Mouse (Mus musculus) liver, embryonic 11.5 days (tissue): ENCODE measurements around the gene Tagap1. TPM values are rescaled to one million over a fixed set of nuclear protein-coding genes. Genes with fewer than 3 reads are reported as not detected.
"Not testable (repeated sequence)": the region's sequence is repeated elsewhere in the genome, so short reads cannot be mapped to it uniquely, and the experiment has no call there.

ENCODE experiments used
- ATAC-seq: fragments of 200-750 bp; cut with Nextera tagmentation; replicated peaks from 2 replicates; pipeline ENCODE4 v1.8.0; 2017; ENCODE audit warnings: moderate number of reproducible peaks, mild to moderate bottlenecking, moderate TSS enrichment, moderate library complexity; ENCODE audit not compliant: low FRiP score
- DNase-seq: peaks from one replicate; pipeline ENCODE4 v3.0.0-alpha.2; 2017; ENCODE audit warnings: low spot score
- H3K27ac ChIP-seq: fragments of 300-500 bp; sonication (generic); 2 replicates; pipeline ENCODE4 v1.5.1; 2014; ENCODE audit warnings: mild to moderate bottlenecking, low read depth, low read length, control low read depth
- H3K27me3 ChIP-seq: fragments of 300-500 bp; sonication (generic); replicated peaks from 2 replicates; pipeline ENCODE4 v1.6.1; 2014; ENCODE audit warnings: low read length, mixed read lengths; ENCODE audit not compliant: control insufficient read depth, insufficient read depth
- H3K36me3 ChIP-seq: fragments of 300-500 bp; sonication (generic); 2 replicates; pipeline ENCODE4 v1.6.1; 2014; ENCODE audit warnings: mild to moderate bottlenecking, low read length, moderate library complexity, mixed read lengths; ENCODE audit not compliant: control insufficient read depth, insufficient read depth
- H3K4me1 ChIP-seq: fragments of 300-500 bp; sonication (generic); replicated peaks from 2 replicates; pipeline ENCODE4 v1.6.1; 2014; ENCODE audit warnings: low read length, mixed read lengths; ENCODE audit not compliant: control insufficient read depth, insufficient read depth
- H3K4me2 ChIP-seq: fragments of 300-500 bp; sonication (generic); 2 replicates; pipeline ENCODE4 v1.6.1; 2014; ENCODE audit warnings: mild to moderate bottlenecking, control low read depth, moderate library complexity
- H3K4me3 ChIP-seq: fragments of 300-500 bp; sonication (generic); 2 replicates; pipeline ENCODE4 v1.5.1; 2014; ENCODE audit warnings: low read depth, low read length, control low read depth
- H3K9ac ChIP-seq: fragments of 300-500 bp; sonication (generic); 2 replicates; pipeline ENCODE4 v1.6.1; 2014; ENCODE audit warnings: low read depth, low read length, control low read depth
- H3K9me3 ChIP-seq: fragments of 300-500 bp; sonication (generic); 2 replicates; pipeline ENCODE4 v1.6.1; 2016; ENCODE audit warnings: low read length, inconsistent platforms, mixed read lengths; ENCODE audit not compliant: control insufficient read depth
- WGBS: fragments of 180-500 bp; shearing (Covaris S2); extraction: QIAGEN DNeasy Blood & Tissue Kit; methylation state at CpG from one replicate; pipeline ENCODE4 v1.1.7; 2014; 5-methylcytosine and 5-hydroxymethylcytosine counted together
- polyA plus RNA-seq: library from polyadenylated mRNA; unstranded; fragments of >200 nt; fragmentation: Nextera tagmentation; extraction: Ambion mirVana; gene quantifications from 2 replicates; pipeline ENCODE4 v1.2.1, GENCODE M21; 2014

Tagap1 gene
- polyA plus RNA-seq, 1 experiment from 2014 or later: 36.4 TPM

- ATAC-seq: not testable (repeated sequence)
- no CpG with 5 or more reads among the region's 6 CpGs for WGBS
Observed at GRCm38 (mm10) chr17:6995504-6995903, 34.5 kb upstream of the Tagap1 start.

GRCm38 (mm10) chr17:6986118-6986517, 25.2 kb upstream of the Tagap1 start:
- not testable (repeated sequence) for H3K36me3 ChIP-seq, H3K27ac ChIP-seq, ATAC-seq, H3K27me3 ChIP-seq, H3K4me1 ChIP-seq, H3K4me3 ChIP-seq, H3K9ac ChIP-seq, H3K4me2 ChIP-seq, H3K9me3 ChIP-seq, DNase-seq
- WGBS: 86% methylated on average over 1 of the region's 1 CpGs

More at GRCm38 (mm10) chr17:6995504-6995903, 34.5 kb upstream of the Tagap1 start:
- not testable (repeated sequence) for DNase-seq, H3K4me2 ChIP-seq, H3K27ac ChIP-seq, H3K27me3 ChIP-seq, H3K9me3 ChIP-seq, H3K4me3 ChIP-seq, H3K9ac ChIP-seq, H3K4me1 ChIP-seq, H3K36me3 ChIP-seq

GRCm38 (mm10) chr17:6980144-6980543, 19.2 kb upstream of the Tagap1 start:
- 90% methylated on average over 5 of the region's 8 CpGs for WGBS
- not testable (repeated sequence) for H3K36me3 ChIP-seq, H3K9ac ChIP-seq, DNase-seq, H3K4me1 ChIP-seq, H3K27me3 ChIP-seq, H3K27ac ChIP-seq, H3K4me2 ChIP-seq, H3K9me3 ChIP-seq, ATAC-seq, H3K4me3 ChIP-seq

- H3K36me3 ChIP-seq, H3K27ac ChIP-seq, H3K27me3 ChIP-seq, H3K4me1 ChIP-seq, DNase-seq, H3K9me3 ChIP-seq: not testable (repeated sequence)
- H3K9ac ChIP-seq: peak overlapping the region; percentile 66
- H3K4me3 ChIP-seq: peak overlapping the region; percentile 61
- peak; percentile 11; the same call in 1 of the 2 replicates for ATAC-seq
- 20% methylated on average over 4 of the region's 5 CpGs for WGBS
- H3K4me2 ChIP-seq: peak overlapping the region; percentile 58
Observed at GRCm38 (mm10) chr17:6979380-6979779, 18.4 kb upstream of the Tagap1 start.

GRCm38 (mm10) chr17:6978287-6979248, 17.6 kb upstream of the Tagap1 start, which contains the start of gene Gm49721:
Gene Gm49721 (plus strand): TSS chr17:6978904.
- not testable (repeated sequence) for H3K27me3 ChIP-seq, H3K9me3 ChIP-seq, H3K4me1 ChIP-seq, H3K36me3 ChIP-seq, H3K27ac ChIP-seq
- peak; percentile 43 for DNase-seq
- Histone ChIP-seq H3K4me2 (peak within 1 kb of the TSS; percentile 59), H3K9ac (peak within 1 kb of the TSS; percentile 66), H3K4me3 (peak within 1 kb of the TSS; percentile 61)
- WGBS: under 1% methylated on average over 41 of the region's 68 CpGs
- ATAC-seq: peak; percentile 100

- H3K9ac ChIP-seq, H3K4me1 ChIP-seq, H3K36me3 ChIP-seq, H3K27ac ChIP-seq, H3K4me3 ChIP-seq, H3K4me2 ChIP-seq, ATAC-seq, DNase-seq, H3K27me3 ChIP-seq, H3K9me3 ChIP-seq: not testable (repeated sequence)
- 56% methylated on average over 3 of the region's 3 CpGs for WGBS
Observed at GRCm38 (mm10) chr17:6974985-6975384, 14.0 kb upstream of the Tagap1 start.

GRCm38 (mm10) chr17:6972836-6973396, 12.0 kb upstream of the Tagap1 start:
- not testable (repeated sequence) for H3K27me3 ChIP-seq, H3K27ac ChIP-seq, DNase-seq, H3K36me3 ChIP-seq, H3K4me3 ChIP-seq, ATAC-seq, H3K9ac ChIP-seq, H3K4me1 ChIP-seq, H3K4me2 ChIP-seq, H3K9me3 ChIP-seq
- WGBS: 69% methylated on average over 4 of the region's 4 CpGs

GRCm38 (mm10) chr17:6971238-6971637, 10.3 kb upstream of the Tagap1 start:
- H3K4me1 ChIP-seq, H3K27me3 ChIP-seq, H3K27ac ChIP-seq, ATAC-seq, H3K9ac ChIP-seq, H3K9me3 ChIP-seq, H3K4me3 ChIP-seq, DNase-seq, H3K36me3 ChIP-seq, H3K4me2 ChIP-seq: not testable (repeated sequence)
- 88% methylated on average over 8 of the region's 8 CpGs for WGBS
